Mouse (Mus musculus) sigmoid colon, adult 10 weeks (tissue): ENCODE measurements around the gene Pigl. TPM values are rescaled to one million over a fixed set of nuclear protein-coding genes. Genes with fewer than 3 reads are reported as not detected.

Experiments
- polyA plus RNA-seq: library from polyadenylated mRNA; stranded (reverse); fragments of 350-450 nt; fragmentation: Illumina TruSeq; extraction: RNeasy Lipid Tissue Mini Kit (QIAGEN cat#74804); gene quantifications from one replicate; pipeline ENCODE4 v1.2.3, GENCODE M21; 2014; ENCODE audit warnings: low read depth, low replicate concordance

The Pigl gene
- polyA plus RNA-seq, result 4.4 TPM

DNA sequence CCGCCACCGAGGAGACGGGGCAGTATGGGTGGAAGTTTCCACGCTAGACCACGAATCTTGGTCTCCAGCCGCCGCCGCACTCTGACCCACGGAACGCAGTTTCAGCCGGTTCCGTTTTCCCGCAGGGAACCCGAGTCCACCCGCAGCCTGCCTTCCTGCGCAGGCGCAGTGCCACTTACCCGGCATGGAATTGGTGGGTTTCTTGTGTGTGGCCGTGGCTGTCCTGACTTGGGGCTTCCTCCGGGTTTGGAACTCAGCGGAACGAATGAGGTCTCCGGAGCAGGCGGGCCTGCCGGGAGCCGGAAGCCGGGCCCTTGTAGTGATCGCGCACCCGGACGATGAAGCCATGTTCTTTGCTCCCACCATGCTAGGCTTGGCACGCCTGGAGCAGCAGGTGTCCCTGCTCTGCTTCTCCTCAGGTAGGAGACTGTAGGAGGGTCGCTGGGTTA lies at the start of gene Pigl, which contains the start of gene Ncor1:
Gene Pigl (plus strand): TSS at position 185 of the 449 bp plus-strand sequence.
Gene Ncor1 (minus strand): TSS at position 266 of the 449 bp plus-strand sequence.

DNA sequence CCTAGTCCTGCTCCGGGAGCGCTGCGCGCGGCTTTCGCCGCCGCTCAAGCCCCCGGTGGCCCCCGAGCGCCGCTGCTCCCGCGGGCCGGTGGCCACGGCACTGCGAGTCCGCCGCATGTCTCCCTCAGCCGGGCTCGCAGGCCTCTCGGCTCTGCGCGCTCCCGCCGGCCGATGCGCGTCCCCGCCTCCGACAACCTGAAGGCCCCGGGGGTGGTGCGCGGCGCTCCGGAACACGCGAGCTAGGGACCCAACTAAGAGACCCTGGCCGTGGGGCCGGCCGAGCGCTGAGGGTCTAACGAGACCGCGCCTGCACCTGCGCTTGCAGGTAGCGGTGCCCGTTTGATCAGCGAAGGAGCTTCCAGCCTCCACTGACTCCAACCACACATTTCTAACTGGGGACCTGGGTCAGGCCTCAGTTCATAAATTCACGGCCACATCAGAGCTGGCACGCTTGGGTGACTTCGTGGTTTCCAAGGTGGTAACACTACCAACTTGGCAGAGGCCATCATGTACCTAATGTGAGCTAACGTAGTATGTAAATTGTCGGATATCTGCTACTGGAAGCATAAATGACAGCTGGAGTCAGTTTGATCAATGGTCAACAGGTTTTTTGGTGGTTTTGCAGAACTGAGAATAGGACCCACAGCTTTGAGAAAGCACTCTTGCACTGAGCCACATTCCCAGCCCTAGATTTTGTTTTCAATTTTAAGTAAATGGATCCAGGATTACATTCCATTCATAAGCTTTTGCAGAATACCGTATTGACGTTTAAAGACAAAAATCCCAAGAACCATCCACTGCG lies 81.0 kb downstream of the Pigl start, which contains the start of gene Cenpv:
Gene Cenpv (minus strand): TSS at position 173 of the 802 bp plus-strand sequence.

DNA sequence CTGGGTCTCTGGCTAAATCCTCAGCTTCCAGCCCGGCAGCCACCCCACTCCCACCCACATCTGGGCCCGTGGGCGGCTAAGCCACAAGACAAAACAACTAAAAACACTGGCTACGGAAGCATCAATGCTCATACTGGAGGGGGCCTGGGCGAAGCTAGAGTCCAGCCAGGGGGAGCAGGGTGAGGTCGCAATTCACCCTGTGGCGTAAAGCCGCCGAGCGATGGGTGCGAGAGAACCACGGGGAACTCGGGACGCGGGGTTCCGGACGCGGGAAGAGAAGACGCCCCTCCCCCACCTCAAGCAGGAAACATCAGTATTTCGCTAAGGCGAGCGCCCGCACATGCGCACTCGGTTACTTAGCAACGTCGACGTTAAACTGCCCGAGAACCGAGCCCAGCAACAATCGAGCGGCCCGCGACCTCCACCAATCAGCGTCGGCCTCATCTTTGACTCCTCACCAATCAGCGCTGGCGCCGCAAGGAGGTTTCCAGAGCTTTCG lies 92.5 kb downstream of the Pigl start, which contains the start of gene Ubb:
Gene Ubb (plus strand): TSS at position 445 of the 499 bp plus-strand sequence.

Other genes with a start within 250 kb of the Pigl start
- 0.54 TPM for gene Adora2b, start 209.5 kb upstream of the Pigl start, polyA plus RNA-seq
- 1.6 TPM for gene Zswim7, start 177.1 kb upstream of the Pigl start, polyA plus RNA-seq
- gene Ttc19, start 177.0 kb upstream of the Pigl start, polyA plus RNA-seq, result 62.1 TPM
- 255 TPM for gene Ncor1, start 81 bp downstream of the Pigl start, polyA plus RNA-seq
- gene Cenpv, start 80.8 kb downstream of the Pigl start, polyA plus RNA-seq, result 21.6 TPM
- gene Ubb, start 92.7 kb downstream of the Pigl start, polyA plus RNA-seq, result 44.9 TPM
- 0.35 TPM for gene Trpv2, start 116.0 kb downstream of the Pigl start, polyA plus RNA-seq
- gene Lrrc75a, start 190.1 kb downstream of the Pigl start, polyA plus RNA-seq, result 31.1 TPM
- gene Mmgt2, start 190.2 kb downstream of the Pigl start, polyA plus RNA-seq, result 27.4 TPM